ENCODE assay signal across 17 mouse cellular contexts in genomic region chr3:38553470-38554043, GRCm38 (mm10).
DNase-seq lines count a peak whose midpoint lies in the region; ATAC-seq lines count a peak whose summit lies in the region.
"Had no signal": no experiment of that assay in that cellular context is flagged by ENCODE, and none has a peak within 500 bp of the region (broad histone marks: within the 10 kb centered on the region; RNA-seq: fewer than 3 reads in every experiment).

No protein-coding gene starts in this region.

- H3K4me3 ChIP-seq in heart, embryonic 12.5 days = no peak overlapping the region
- H3K4me3 ChIP-seq in hindbrain, embryonic 12.5 days = no peak overlapping the region
- H3K4me3 ChIP-seq in midbrain, embryonic 13.5 days (replicated peaks) = no peak overlapping the region
- no peak overlapping the region for H3K4me3 ChIP-seq in intestine, embryonic 16.5 days (ENCODE audit: low read length)
- H3K4me3 ChIP-seq: embryonic facial prominence, embryonic 13.5 days; layer of hippocampus, adult 2 months; liver, embryonic 13.5 days; stomach, embryonic 15.5 days had no signal

- no peak for ATAC-seq in heart, embryonic 12.5 days (ENCODE audit: insufficient number of reproducible peaks, low FRiP score)
- peak; percentile 93 for ATAC-seq in hindbrain, embryonic 12.5 days (ENCODE audit: low FRiP score)
- peak; percentile 86 for ATAC-seq in midbrain, embryonic 13.5 days
- no peak for ATAC-seq in intestine, embryonic 16.5 days
- ATAC-seq in frontal cortex, adult (ENCODE audit: low TSS enrichment) = no peak
- ATAC-seq: inflammation-experienced regulatory T-cells, adult 6 months had no signal

- H3K27ac ChIP-seq in heart, embryonic 12.5 days (ENCODE audit: poor library complexity, severe bottlenecking) = no peak overlapping the region
- peak overlapping the region; percentile 67 for H3K27ac ChIP-seq in hindbrain, embryonic 12.5 days
- peak overlapping the region; percentile 54; the same call in 1 of the 2 replicates for H3K27ac ChIP-seq in midbrain, embryonic 13.5 days
- no peak overlapping the region for H3K27ac ChIP-seq in intestine, embryonic 16.5 days (ENCODE audit: low read length)
- H3K27ac ChIP-seq: embryonic facial prominence, embryonic 13.5 days; layer of hippocampus, adult 2 months; liver, embryonic 13.5 days; stomach, embryonic 15.5 days had no signal

- no peaks in the 10 kb centered on the region for H3K27me3 ChIP-seq in heart, embryonic 12.5 days (replicated peaks)
- no peaks in the 10 kb centered on the region for H3K27me3 ChIP-seq in hindbrain, embryonic 12.5 days
- no peaks in the 10 kb centered on the region for H3K27me3 ChIP-seq in midbrain, embryonic 13.5 days
- no peaks in the 10 kb centered on the region for H3K27me3 ChIP-seq in intestine, embryonic 16.5 days (replicated peaks; ENCODE audit: control insufficient read depth, insufficient read depth, low read length)
- H3K27me3 ChIP-seq: embryonic facial prominence, embryonic 13.5 days; liver, embryonic 13.5 days; stomach, embryonic 15.5 days had no signal

- no peaks in the 10 kb centered on the region for H3K36me3 ChIP-seq in heart, embryonic 12.5 days
- H3K36me3 ChIP-seq in hindbrain, embryonic 12.5 days = no peaks in the 10 kb centered on the region
- H3K36me3 ChIP-seq in midbrain, embryonic 13.5 days = no peaks in the 10 kb centered on the region
- no peaks in the 10 kb centered on the region for H3K36me3 ChIP-seq in intestine, embryonic 16.5 days (ENCODE audit: control insufficient read depth, insufficient read depth, low read length)
- H3K36me3 ChIP-seq: embryonic facial prominence, embryonic 13.5 days; liver, embryonic 13.5 days; stomach, embryonic 15.5 days had no signal

- no peak overlapping the region for H3K4me2 ChIP-seq in heart, embryonic 12.5 days
- H3K4me2 ChIP-seq in hindbrain, embryonic 12.5 days (replicated peaks) = no peak overlapping the region
- no peak overlapping the region for H3K4me2 ChIP-seq in midbrain, embryonic 13.5 days (replicated peaks)
- H3K4me2 ChIP-seq in intestine, embryonic 16.5 days (ENCODE audit: low read depth, low read length) = no peak overlapping the region
- H3K4me2 ChIP-seq: embryonic facial prominence, embryonic 13.5 days; liver, embryonic 13.5 days; stomach, embryonic 15.5 days had no signal

- 77% methylated on average over 4 of the region's 4 CpGs for WGBS in heart, embryonic 12.5 days
- 29% methylated on average over 4 of the region's 4 CpGs for WGBS in hindbrain, embryonic 12.5 days
- WGBS in midbrain, embryonic 13.5 days = 10% methylated on average over 4 of the region's 4 CpGs
- WGBS in intestine, embryonic 16.5 days = 72% methylated on average over 4 of the region's 4 CpGs

- peaks cover 3% of the 10 kb centered on the region; the same call in 1 of the 2 replicates for H3K9me3 ChIP-seq in heart, embryonic 12.5 days (replicated peaks)
- H3K9me3 ChIP-seq in hindbrain, embryonic 12.5 days (replicated peaks) = no peaks in the 10 kb centered on the region
- H3K9me3 ChIP-seq in midbrain, embryonic 13.5 days = no peaks in the 10 kb centered on the region
- H3K9me3 ChIP-seq in intestine, embryonic 16.5 days (ENCODE audit: control insufficient read depth, low read length) = no peaks in the 10 kb centered on the region
- H3K9me3 ChIP-seq: embryonic facial prominence, embryonic 13.5 days; liver, embryonic 13.5 days; stomach, embryonic 15.5 days had no signal

- DNase-seq in heart, adult 11 months = peak; percentile 39
- peak; percentile 37 for DNase-seq in retina, postnatal 1 day
- no peak for DNase-seq in heart, adult 9 months (ENCODE audit: low spot score in 2 of 2)
- DNase-seq: adrenal gland, postnatal 10 days; cerebellum, postnatal 14 days; liver, embryonic 13.5 days; lung, postnatal 14 days; thymus, postnatal 14 days had no signal

- H3K9ac ChIP-seq in heart, embryonic 12.5 days = no peak overlapping the region
- no peak overlapping the region for H3K9ac ChIP-seq in hindbrain, embryonic 12.5 days
- H3K9ac ChIP-seq in midbrain, embryonic 13.5 days (replicated peaks) = no peak overlapping the region
- no peak overlapping the region for H3K9ac ChIP-seq in intestine, embryonic 16.5 days (ENCODE audit: low read depth, low read length)
- H3K9ac ChIP-seq: embryonic facial prominence, embryonic 13.5 days; liver, embryonic 13.5 days; stomach, embryonic 15.5 days had no signal

- no peaks in the 10 kb centered on the region for H3K4me1 ChIP-seq in heart, embryonic 12.5 days (replicated peaks)
- H3K4me1 ChIP-seq in hindbrain, embryonic 12.5 days = peaks cover 9% of the 10 kb centered on the region; the same call in 1 of the 2 replicates
- peaks cover 10% of the 10 kb centered on the region for H3K4me1 ChIP-seq in midbrain, embryonic 13.5 days (replicated peaks)
- H3K4me1 ChIP-seq in intestine, embryonic 16.5 days (ENCODE audit: control insufficient read depth, insufficient read depth, low read length) = no peaks in the 10 kb centered on the region
- H3K4me1 ChIP-seq: embryonic facial prominence, embryonic 13.5 days; liver, embryonic 13.5 days; stomach, embryonic 15.5 days had no signal

Comparison
In these comparisons a context has a peak if more than half of its experiments do, and no peak if none do; other contexts are left out.
1. DNase-seq: peak in heart, adult 11 months (single experiment) and retina, postnatal 1 day (single experiment); none in heart, adult 9 months (0 of 2).
2. ATAC-seq: peak in hindbrain, embryonic 12.5 days (single experiment) and midbrain, embryonic 13.5 days (single experiment); none in heart, embryonic 12.5 days (single experiment), intestine, embryonic 16.5 days (single experiment) and frontal cortex, adult (single experiment).
3. H3K27ac ChIP-seq: peak in hindbrain, embryonic 12.5 days (single experiment) and midbrain, embryonic 13.5 days (single experiment); none in heart, embryonic 12.5 days (single experiment) and intestine, embryonic 16.5 days (single experiment).